ENCODE assay signal across 8 mouse cellular contexts in the genomic region with DNA sequence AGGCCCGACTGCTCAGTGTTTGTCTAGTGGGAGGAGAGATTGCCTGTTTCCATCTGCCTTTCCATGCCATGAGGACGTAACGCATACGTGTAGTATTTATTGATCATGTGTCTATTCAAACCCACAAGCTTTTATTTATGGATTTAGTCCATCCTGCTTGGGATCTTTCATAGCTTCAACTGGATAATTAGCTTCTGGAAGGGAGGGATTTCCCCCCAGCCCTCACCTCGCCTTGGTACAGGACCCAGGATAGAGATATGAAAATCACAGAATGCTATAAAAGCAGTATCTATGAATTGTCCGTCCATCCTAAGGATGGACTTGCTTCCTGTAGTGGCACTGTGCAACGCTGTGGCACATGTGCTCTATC. TPM values are rescaled to one million over a fixed set of nuclear protein-coding genes. Genes with fewer than 3 reads are reported as not detected.
DNase-seq lines count a peak whose midpoint lies in the region; ATAC-seq lines count a peak whose summit lies in the region.

No protein-coding gene starts in this region.

- H3K4me3 ChIP-seq in forebrain, embryonic 14.5 days (ENCODE audit: low read depth, low read length): peak overlapping the region; percentile 94
- peak overlapping the region; percentile 91 for H3K4me3 ChIP-seq in liver, embryonic 13.5 days (replicated peaks)

- ATAC-seq in forebrain, embryonic 14.5 days: no peak
- ATAC-seq in liver, embryonic 13.5 days (ENCODE audit: low read depth): no peak
- ATAC-seq in activated CD4-positive, CD25-positive, alpha-beta regulatory T cell, adult 4 months: no peak

- H3K27me3 ChIP-seq in forebrain, embryonic 14.5 days (replicated peaks; ENCODE audit: control insufficient read depth, insufficient read depth, low read length): no peaks in the 10 kb centered on the region
- no peaks in the 10 kb centered on the region for H3K27me3 ChIP-seq in liver, embryonic 13.5 days

- DNase-seq in heart, adult 11 months: peak; percentile 71
- no peak for DNase-seq in heart, postnatal 36 days
- peak; percentile 65 for DNase-seq in A20 (ENCODE audit: low read depth, low spot score)
- DNase-seq in forebrain, embryonic 14.5 days (ENCODE audit: low spot score): no peak
- DNase-seq in liver, embryonic 13.5 days: no peak
- DNase-seq in left cerebral cortex, adult 18-20 months (ENCODE audit: low spot score in 2 of 2): no peak
- DNase-seq in ovary, postnatal 36 days (ENCODE audit: low spot score): no peak

- H3K36me3 ChIP-seq in forebrain, embryonic 14.5 days (ENCODE audit: control insufficient read depth, insufficient read depth, low read length): peaks cover 5% of the 10 kb centered on the region; the same call in 1 of the 2 replicates
- H3K36me3 ChIP-seq in liver, embryonic 13.5 days: 0 out of 2 replicates have a peak, but pooled peaks cover 3% of the 10 kb centered on the region

- H3K9me3 ChIP-seq in forebrain, embryonic 14.5 days (replicated peaks; ENCODE audit: control insufficient read depth, low read length): no peaks in the 10 kb centered on the region
- no peaks in the 10 kb centered on the region for H3K9me3 ChIP-seq in liver, embryonic 13.5 days (replicated peaks)

- peak overlapping the region; percentile 98 for H3K9ac ChIP-seq in forebrain, embryonic 14.5 days (ENCODE audit: low read length)
- peak overlapping the region; percentile 95 for H3K9ac ChIP-seq in liver, embryonic 13.5 days

- H3K4me1 ChIP-seq in forebrain, embryonic 14.5 days (ENCODE audit: control insufficient read depth, insufficient read depth, low read length): peaks cover 18% of the 10 kb centered on the region
- H3K4me1 ChIP-seq in liver, embryonic 13.5 days (replicated peaks): peaks cover 67% of the 10 kb centered on the region

- intact Hi-C loops in heart, postnatal 36 days (cut with DNase I): loop anchor here (5.0 to 10.0 kb wide), 3 partner anchors 109 to 274 kb away; partner anchors contain the start of genes Gm10190, Map4k3, Srsf7 and Ttc39d

- peak overlapping the region; percentile 97 for H3K27ac ChIP-seq in forebrain, embryonic 14.5 days (ENCODE audit: low read depth, low read length)
- peak overlapping the region; percentile 92 for H3K27ac ChIP-seq in liver, embryonic 13.5 days

- H3K4me2 ChIP-seq in forebrain, embryonic 14.5 days (ENCODE audit: low read length): peak overlapping the region; percentile 77
- peak overlapping the region; percentile 90 for H3K4me2 ChIP-seq in liver, embryonic 13.5 days

- WGBS in forebrain, embryonic 14.5 days: 27% methylated on average over 7 of the region's 7 CpGs
- 45% methylated on average over 7 of the region's 7 CpGs for WGBS in liver, embryonic 13.5 days (ENCODE audit: insufficient replicate concordance)

RNA-seq across cellular contexts. Expression of gene Sos1, which starts 0.6 kb away (rescaled TPM):
- total RNA-seq in heart, postnatal 36 days (2021): 10 to 100 TPM; 10.6 to 13.4 TPM
- polyA plus RNA-seq in forebrain, embryonic 14.5 days (2014; fragmentation: Nextera tagmentation; extraction: Ambion mirVana): 7.9 and 9.3 TPM in 2 replicates
- polyA plus RNA-seq in liver, embryonic 13.5 days (2015; fragmentation: Nextera tagmentation; extraction: Ambion mirVana): 1.1 TPM in 2 replicates
- 1 to 10 TPM; 4.7 to 5.4 TPM for polyA plus RNA-seq in activated CD4-positive, CD25-positive, alpha-beta regulatory T cell, adult 4 months (2017; shearing (Covaris generic))
- 10 to 100 TPM; 33.7 to 35.4 TPM for total RNA-seq in left cerebral cortex, adult 18-20 months (2021)

Comparison
In these comparisons a context has a peak if more than half of its experiments do, and no peak if none do; other contexts are left out.
1. DNase-seq: peak in heart, adult 11 months (single experiment) and A20 (single experiment); none in heart, postnatal 36 days (0 of 2), forebrain, embryonic 14.5 days (single experiment), liver, embryonic 13.5 days (single experiment), left cerebral cortex, adult 18-20 months (0 of 2) and ovary, postnatal 36 days (single experiment).